Mouse (Mus musculus) hindbrain, embryonic 15.5 days (tissue): ENCODE measurements around the gene Tardbp. TPM values are rescaled to one million over a fixed set of nuclear protein-coding genes. Genes with fewer than 3 reads are reported as not detected.

Source experiments
- ATAC-seq: fragments of 200-750 bp; cut with Nextera tagmentation; 2 replicates; pipeline ENCODE4 v1.8.0; 2017; ENCODE audit warnings: low read depth, moderate number of reproducible peaks, moderate TSS enrichment; ENCODE audit not compliant: low FRiP score
- H3K27ac ChIP-seq: fragments of 300-500 bp; sonication (generic); replicated peaks from 2 replicates; pipeline ENCODE4 v1.5.1; 2015; ENCODE audit warnings: mild to moderate bottlenecking, inconsistent platforms
- H3K27me3 ChIP-seq: fragments of 300-500 bp; sonication (generic); 2 replicates; pipeline ENCODE4 v1.6.1; 2015; ENCODE audit warnings: control low read depth, inconsistent platforms
- H3K36me3 ChIP-seq: fragments of 300-500 bp; sonication (generic); 2 replicates; pipeline ENCODE4 v1.6.1; 2015; ENCODE audit warnings: control low read depth, inconsistent platforms
- H3K4me1 ChIP-seq: fragments of 300-500 bp; sonication (generic); replicated peaks from 2 replicates; pipeline ENCODE4 v1.6.1; 2015; ENCODE audit warnings: control low read depth, inconsistent platforms
- H3K4me2 ChIP-seq: fragments of 300-500 bp; sonication (generic); 2 replicates; pipeline ENCODE4 v1.6.1; 2015; ENCODE audit warnings: moderate library complexity, mild to moderate bottlenecking, inconsistent platforms
- H3K4me3 ChIP-seq: fragments of 300-500 bp; sonication (generic); 2 replicates; pipeline ENCODE4 v1.5.1; 2015; ENCODE audit warnings: mild to moderate bottlenecking, inconsistent platforms
- H3K9ac ChIP-seq: fragments of 300-500 bp; sonication (generic); 2 replicates; pipeline ENCODE4 v1.6.1; 2015; ENCODE audit warnings: inconsistent platforms
- H3K9me3 ChIP-seq: fragments of 300-500 bp; sonication (generic); 2 replicates; pipeline ENCODE4 v1.6.1; 2016; ENCODE audit warnings: control low read depth, inconsistent platforms
- WGBS: fragments of 180-500 bp; shearing (Covaris S2); methylation state at CpG from one replicate; pipeline ENCODE4 v1.1.7; 2015; 5-methylcytosine and 5-hydroxymethylcytosine counted together
- polyA plus RNA-seq: library from polyadenylated mRNA; unstranded; fragments of >200 nt; fragmentation: Nextera tagmentation; extraction: Ambion mirVana; gene quantifications from 2 replicates; pipeline ENCODE4 v1.2.1, GENCODE M21; 2015

The Tardbp gene
- polyA plus RNA-seq, 1 experiment from 2014 or later, result 167 TPM

GRCm38 (mm10) chr4:148632013-148632692 lies 5.3 kb upstream of the Tardbp start:
- no peak overlapping the region for H3K4me2 ChIP-seq
- 82% methylated on average over 3 of the region's 3 CpGs for WGBS
- H3K9ac ChIP-seq, result no peak overlapping the region
- peaks cover 3% of the 10 kb centered on the region for H3K4me1 ChIP-seq
- H3K4me3 ChIP-seq, result no peak overlapping the region
- H3K9me3 ChIP-seq, result no peaks in the 10 kb centered on the region
- no peaks in the 10 kb centered on the region for H3K27me3 ChIP-seq
- no peak overlapping the region for H3K27ac ChIP-seq
- ATAC-seq, result no peak
- H3K36me3 ChIP-seq, result no peaks in the 10 kb centered on the region

- peak overlapping the region; percentile 96 for H3K9ac ChIP-seq
- peak overlapping the region; percentile 87 for H3K4me2 ChIP-seq
- H3K9me3 ChIP-seq, result no peaks in the 10 kb centered on the region
- peak overlapping the region; percentile 96 for H3K27ac ChIP-seq
- ATAC-seq, result peak; percentile 55
- WGBS, result 65% methylated on average over 3 of the region's 3 CpGs
- peaks cover 32% of the 10 kb centered on the region for H3K4me1 ChIP-seq
- peaks cover 26% of the 10 kb centered on the region for H3K36me3 ChIP-seq
- H3K4me3 ChIP-seq, result peak overlapping the region; percentile 94
- H3K27me3 ChIP-seq, result no peaks in the 10 kb centered on the region
Measured at GRCm38 (mm10) chr4:148627246-148627645, 427 bp upstream of the Tardbp start.

- H3K27me3 ChIP-seq, result no peaks in the 10 kb centered on the region
- H3K9me3 ChIP-seq, result no peaks in the 10 kb centered on the region
- peak overlapping the region; percentile 94 for H3K4me3 ChIP-seq
- H3K36me3 ChIP-seq, result peaks cover 38% of the 10 kb centered on the region
- WGBS, result under 1% methylated on average over 57 of the region's 57 CpGs
- peak overlapping the region; percentile 87 for H3K4me2 ChIP-seq
- peak overlapping the region; percentile 96 for H3K27ac ChIP-seq
- peak; percentile 67 for ATAC-seq
- peak overlapping the region; percentile 96 for H3K9ac ChIP-seq
- peaks cover 32% of the 10 kb centered on the region for H3K4me1 ChIP-seq
Measured at GRCm38 (mm10) chr4:148625756-148626622, 830 bp downstream of the Tardbp start.

GRCm38 (mm10) chr4:148625010-148625409 lies 1.8 kb downstream of the Tardbp start:
- H3K4me2 ChIP-seq, result peak overlapping the region; percentile 87
- H3K9me3 ChIP-seq, result no peaks in the 10 kb centered on the region
- no peaks in the 10 kb centered on the region for H3K27me3 ChIP-seq
- peaks cover 32% of the 10 kb centered on the region for H3K4me1 ChIP-seq
- 85% methylated on average over 10 of the region's 10 CpGs for WGBS
- 0 out of 2 replicates have a peak overlapping the region, but pooled peaks have one; percentile 96 for H3K9ac ChIP-seq
- no peak overlapping the region for H3K27ac ChIP-seq
- ATAC-seq, result no peak
- peak overlapping the region; percentile 94 for H3K4me3 ChIP-seq
- H3K36me3 ChIP-seq, result peaks cover 46% of the 10 kb centered on the region

GRCm38 (mm10) chr4:148623609-148624008 lies 3.2 kb downstream of the Tardbp start:
- 87% methylated on average over 4 of the region's 4 CpGs for WGBS

GRCm38 (mm10) chr4:148622485-148622884 lies 4.3 kb downstream of the Tardbp start:
- H3K4me3 ChIP-seq, result no peak overlapping the region
- no peak overlapping the region for H3K27ac ChIP-seq
- H3K4me1 ChIP-seq, result peaks cover 32% of the 10 kb centered on the region
- H3K9me3 ChIP-seq, result no peaks in the 10 kb centered on the region
- no peaks in the 10 kb centered on the region for H3K27me3 ChIP-seq
- H3K4me2 ChIP-seq, result no peak overlapping the region
- peaks cover 66% of the 10 kb centered on the region for H3K36me3 ChIP-seq
- WGBS, result 97% methylated on average over 4 of the region's 4 CpGs
- ATAC-seq, result no peak
- no peak overlapping the region for H3K9ac ChIP-seq

More at GRCm38 (mm10) chr4:148623609-148624008, 3.2 kb downstream of the Tardbp start:
- H3K36me3 ChIP-seq, result peaks cover 60% of the 10 kb centered on the region
- peaks cover 32% of the 10 kb centered on the region for H3K4me1 ChIP-seq
- no peaks in the 10 kb centered on the region for H3K9me3 ChIP-seq
- no peak overlapping the region for H3K4me2 ChIP-seq
- no peak overlapping the region for H3K9ac ChIP-seq
- no peak overlapping the region for H3K4me3 ChIP-seq
- H3K27ac ChIP-seq, result no peak overlapping the region
- no peak for ATAC-seq
- no peaks in the 10 kb centered on the region for H3K27me3 ChIP-seq

GRCm38 (mm10) chr4:148620718-148621117 lies 6.1 kb downstream of the Tardbp start:
- Histone ChIP-seq H3K27me3 (no peaks in the 10 kb centered on the region), H3K4me1 (peaks cover 28% of the 10 kb centered on the region), H3K9me3 (no peaks in the 10 kb centered on the region), H3K4me3 (no peak overlapping the region), H3K9ac (no peak overlapping the region), H3K36me3 (peaks cover 74% of the 10 kb centered on the region), H3K27ac (no peak overlapping the region), H3K4me2 (no peak overlapping the region)
- no peak for ATAC-seq
- 98% methylated on average over 1 of the region's 1 CpGs for WGBS

GRCm38 (mm10) chr4:148619805-148620204 lies 7.0 kb downstream of the Tardbp start:
- WGBS, result 91% methylated on average over 1 of the region's 1 CpGs
- H3K36me3 ChIP-seq, result peaks cover 80% of the 10 kb centered on the region

GRCm38 (mm10) chr4:148613738-148614137 lies 13.1 kb downstream of the Tardbp start:
- no peak for ATAC-seq
- 38% methylated on average over 9 of the region's 9 CpGs for WGBS
- H3K4me1 ChIP-seq, result peaks cover 22% of the 10 kb centered on the region
- H3K27ac ChIP-seq, result peak overlapping the region; percentile 10; the same call in 1 of the 2 replicates
- H3K4me2 ChIP-seq, result no peak overlapping the region
- H3K36me3 ChIP-seq, result peaks cover 32% of the 10 kb centered on the region
- H3K9ac ChIP-seq, result no peak overlapping the region
- no peaks in the 10 kb centered on the region for H3K27me3 ChIP-seq
- no peaks in the 10 kb centered on the region for H3K9me3 ChIP-seq
- no peak overlapping the region for H3K4me3 ChIP-seq

More at GRCm38 (mm10) chr4:148619805-148620204, 7.0 kb downstream of the Tardbp start:
- Histone ChIP-seq H3K9me3 (no peaks in the 10 kb centered on the region), H3K4me1 (peaks cover 22% of the 10 kb centered on the region), H3K4me2 (no peak overlapping the region), H3K27me3 (no peaks in the 10 kb centered on the region), H3K4me3 (no peak overlapping the region), H3K27ac (no peak overlapping the region), H3K9ac (no peak overlapping the region)
- ATAC-seq, result no peak

GRCm38 (mm10) chr4:148612557-148612956 lies 14.3 kb downstream of the Tardbp start:
- Histone ChIP-seq H3K4me2 (no peak overlapping the region), H3K4me1 (peaks cover 22% of the 10 kb centered on the region), H3K9me3 (no peaks in the 10 kb centered on the region), H3K4me3 (no peak overlapping the region), H3K27ac (0 out of 2 replicates have a peak overlapping the region, but pooled peaks have one; percentile 6), H3K36me3 (peaks cover 25% of the 10 kb centered on the region), H3K9ac (no peak overlapping the region), H3K27me3 (no peaks in the 10 kb centered on the region)
- no peak for ATAC-seq
- WGBS, result 32% methylated on average over 4 of the region's 4 CpGs

- ATAC-seq, result no peak
Measured at GRCm38 (mm10) chr4:148610631-148611364, 16.0 kb downstream of the Tardbp start.

More at GRCm38 (mm10) chr4:148610631-148611364, 16.0 kb downstream of the Tardbp start:
- Histone ChIP-seq H3K27me3 (no peaks in the 10 kb centered on the region), H3K4me2 (no peak overlapping the region), H3K9me3 (no peaks in the 10 kb centered on the region), H3K36me3 (peaks cover 17% of the 10 kb centered on the region), H3K9ac (no peak overlapping the region), H3K27ac (no peak overlapping the region), H3K4me1 (peaks cover 22% of the 10 kb centered on the region), H3K4me3 (no peak overlapping the region)
- 75% methylated on average over 5 of the region's 5 CpGs for WGBS
